Mouse (Mus musculus) thymus, postnatal 25 days (tissue): ENCODE results near the gene Ruvbl1.
A peak's percentile ranks its signal among the peaks of the same experiment; 100 is the strongest.

ENCODE experiments used
- DNase-seq: peaks from one replicate; pipeline ENCODE4 v3.0.0; 2022

The Ruvbl1 gene

DNA sequence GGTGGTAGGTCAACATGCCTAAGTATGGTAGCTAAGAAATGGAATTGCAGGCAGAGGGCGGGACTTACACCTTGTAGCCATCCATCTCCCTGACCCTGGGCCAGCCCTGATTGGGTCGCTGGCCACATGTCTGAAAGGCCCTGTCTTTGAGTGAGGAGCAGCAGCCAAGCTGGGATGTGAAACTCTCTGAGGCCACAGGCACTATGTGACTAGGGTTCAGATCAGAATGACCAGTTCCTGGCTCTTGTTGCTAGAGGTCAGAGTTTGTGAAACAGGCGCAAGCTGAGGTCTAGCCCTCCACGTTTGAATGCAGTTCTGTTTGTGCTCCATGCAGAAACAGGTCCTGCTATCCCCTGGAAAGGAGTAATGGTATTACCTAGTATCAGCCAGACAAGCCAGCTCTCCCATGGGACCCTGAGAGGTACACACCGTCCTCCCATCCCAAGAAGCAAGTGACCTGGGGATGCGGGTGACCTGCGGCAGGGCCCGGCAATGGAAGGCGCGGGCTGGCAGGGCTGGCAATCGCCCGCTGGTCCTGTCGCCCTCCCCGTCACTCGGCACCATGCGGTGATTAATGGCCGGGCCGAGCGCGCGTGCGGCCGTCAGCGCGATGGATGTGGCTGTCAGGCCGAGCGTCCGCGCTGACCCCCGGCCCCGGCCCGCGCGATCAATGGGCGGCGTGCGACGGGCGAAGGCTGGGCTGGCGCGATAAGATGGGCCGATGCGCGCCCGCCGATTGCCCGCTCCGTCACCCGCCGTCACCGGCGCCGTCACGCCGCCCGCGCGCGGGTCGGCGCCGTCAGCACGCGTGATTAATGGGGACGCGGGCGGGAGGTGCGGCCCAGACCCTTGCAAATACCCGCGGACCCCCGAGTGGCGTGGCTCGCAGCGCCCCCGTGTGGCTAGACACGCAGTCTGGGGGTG is 34.5 kb downstream of the Ruvbl1 start:
- DNase-seq, result peak; percentile 47

DNA sequence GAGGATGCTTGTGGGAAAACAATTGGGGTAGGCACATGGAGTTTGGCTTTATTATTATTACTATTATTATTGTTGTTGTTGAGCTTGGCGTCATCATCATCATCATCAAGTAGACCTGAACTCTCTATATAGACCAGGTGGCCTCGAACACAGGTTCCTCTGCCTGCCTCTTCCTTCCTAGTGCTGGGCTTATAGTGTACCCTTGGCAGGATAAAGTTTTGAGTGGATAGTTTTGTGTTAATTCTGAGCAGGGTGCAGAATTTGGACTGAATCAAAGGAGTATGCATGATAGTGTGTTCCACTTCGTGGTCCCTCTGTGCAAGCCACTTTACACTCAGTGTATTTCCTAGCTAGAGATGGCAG is 35.2 kb downstream of the Ruvbl1 start:
- no peak for DNase-seq

DNA sequence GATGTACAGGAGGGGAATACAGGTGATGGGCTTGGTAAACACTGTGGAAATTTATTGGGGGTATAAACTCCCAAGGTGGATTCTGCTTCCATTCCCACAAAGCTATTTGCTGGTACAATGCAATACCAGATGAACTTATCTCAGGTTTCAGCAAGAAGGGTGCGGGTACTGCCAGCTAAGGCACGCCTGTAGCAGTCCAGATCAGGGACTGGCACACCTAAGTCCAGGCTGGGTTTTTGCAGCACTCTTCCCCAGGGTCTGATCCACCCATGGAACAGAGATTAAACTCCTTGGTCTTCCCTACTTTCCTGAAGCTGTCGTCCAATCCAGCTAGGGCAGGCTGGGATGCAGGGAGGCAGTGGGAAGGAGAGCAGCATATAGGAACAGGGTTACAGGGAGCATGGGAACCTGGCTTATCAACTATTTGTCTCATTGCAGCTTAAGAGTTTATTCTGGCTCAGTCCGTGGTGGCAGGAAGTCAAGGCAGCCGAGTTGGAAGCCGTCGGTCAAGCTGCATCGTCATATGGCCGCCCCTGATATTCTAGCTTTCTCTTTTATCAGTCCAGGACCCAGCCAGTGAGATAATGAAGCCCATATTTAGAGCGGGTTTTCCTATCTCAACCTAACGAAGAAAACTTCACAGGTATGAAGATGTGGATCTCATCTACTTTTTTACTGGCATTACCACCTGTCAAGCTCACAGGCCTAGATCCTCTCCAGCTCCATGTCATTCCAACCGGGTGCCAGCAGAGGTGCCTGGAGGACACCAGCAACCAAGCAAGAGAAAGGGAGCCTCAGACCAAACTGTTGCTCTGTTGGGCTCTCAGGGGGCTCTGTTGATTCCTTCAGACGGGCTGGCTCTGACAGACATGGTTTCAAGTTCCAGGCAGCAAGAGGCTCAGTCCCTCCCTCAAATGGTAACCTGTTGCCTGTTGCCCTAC is 37.1 kb downstream of the Ruvbl1 start:
- DNase-seq, result no peak

DNA sequence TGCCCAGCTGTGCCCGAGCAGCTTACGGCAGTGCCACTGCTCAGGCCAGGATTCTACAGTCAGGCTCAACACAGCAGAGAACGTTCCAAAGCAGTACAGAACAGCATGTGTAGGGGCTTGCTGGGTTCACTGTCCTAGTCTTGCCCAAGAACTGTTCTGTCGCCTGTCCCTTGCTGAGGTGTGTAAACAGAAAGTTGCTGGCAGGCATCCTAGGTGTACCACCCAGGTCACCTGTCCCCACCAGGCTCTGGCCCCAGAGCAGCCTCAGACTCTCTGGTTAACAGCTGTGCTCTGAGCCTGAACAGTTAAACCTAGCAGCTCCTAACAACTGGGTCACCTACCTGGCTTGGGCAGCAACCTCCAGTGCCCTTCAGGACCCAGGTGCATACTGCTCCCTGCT is 37.8 kb downstream of the Ruvbl1 start:
- no peak for DNase-seq

DNA sequence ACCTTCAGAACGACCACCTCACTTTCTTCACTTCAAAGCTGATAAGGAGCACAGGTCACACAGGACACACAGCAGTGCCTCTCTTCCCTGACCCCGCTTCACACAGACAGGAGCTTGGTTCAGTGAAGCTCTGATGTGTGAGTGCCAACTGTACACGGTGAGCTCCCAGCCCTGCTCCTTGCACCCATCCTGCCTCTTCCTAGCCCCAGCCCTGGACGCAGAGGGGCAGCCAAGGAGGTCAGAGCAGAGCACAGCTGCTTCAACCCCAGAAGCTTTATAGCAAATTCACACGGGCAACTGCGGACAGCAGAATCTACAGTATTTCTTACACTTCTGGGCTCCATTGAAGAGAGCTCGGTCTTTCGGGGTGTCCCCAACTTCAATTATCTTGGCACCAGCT is 48.8 kb downstream of the Ruvbl1 start:
- no peak for DNase-seq

DNA sequence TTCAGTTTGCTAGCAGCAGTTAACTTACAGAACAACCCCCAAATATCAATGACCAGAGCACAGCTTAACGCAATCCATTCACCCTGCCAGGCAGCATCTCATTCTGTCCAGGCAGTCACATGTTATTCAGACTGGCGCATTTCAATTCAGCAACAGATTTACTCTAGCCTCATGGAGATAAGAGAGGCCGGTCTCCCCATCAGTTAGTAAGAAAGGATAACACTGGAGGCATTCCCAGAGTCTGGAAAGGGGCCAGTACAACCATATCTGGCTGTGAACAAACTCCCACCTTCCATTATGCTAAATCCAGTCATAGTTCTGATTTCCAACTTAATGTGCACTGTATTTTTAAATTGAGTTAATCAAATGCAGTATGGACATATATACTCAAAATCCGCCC is 49.3 kb downstream of the Ruvbl1 start:
- no peak for DNase-seq

DNA sequence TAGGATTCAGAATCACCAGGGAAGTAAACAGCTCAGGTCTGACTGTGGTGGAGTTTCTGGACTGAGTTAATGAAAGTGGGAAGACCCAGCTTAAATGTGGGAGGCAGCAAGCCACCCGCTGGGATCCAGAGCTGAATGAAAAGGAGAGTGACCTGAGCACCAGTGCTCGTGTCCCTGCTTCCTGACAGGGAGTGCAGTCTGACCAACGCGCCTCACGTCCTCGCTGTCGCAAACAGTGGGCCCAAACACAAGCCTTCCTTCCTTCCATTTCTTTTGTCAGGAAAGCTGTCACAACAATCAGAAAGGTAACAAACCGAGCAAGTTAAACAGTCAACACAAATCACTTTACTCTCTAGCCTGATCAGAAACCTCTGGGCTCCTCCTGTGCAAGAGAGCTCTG is 50.8 kb downstream of the Ruvbl1 start:
- DNase-seq, result no peak

DNA sequence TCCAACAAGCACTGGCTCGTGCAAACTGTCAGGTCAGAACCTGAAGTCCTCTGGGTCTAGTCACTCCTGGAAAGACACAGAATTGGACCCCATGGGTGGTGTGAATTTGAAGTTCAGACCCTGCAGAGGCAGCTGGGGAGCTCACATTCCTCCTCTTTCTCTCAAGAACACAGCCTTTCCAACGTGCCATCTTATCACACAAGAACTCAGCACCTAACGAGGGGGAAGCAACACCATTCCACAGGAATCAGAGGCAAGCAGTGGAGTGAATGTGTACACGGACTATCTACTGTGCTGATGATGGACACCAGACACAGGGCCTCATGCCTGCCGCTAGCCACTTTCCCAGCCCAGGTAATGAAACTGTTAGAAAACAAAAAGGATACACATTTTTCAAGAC is 51.5 kb downstream of the Ruvbl1 start:
- no peak for DNase-seq

DNA sequence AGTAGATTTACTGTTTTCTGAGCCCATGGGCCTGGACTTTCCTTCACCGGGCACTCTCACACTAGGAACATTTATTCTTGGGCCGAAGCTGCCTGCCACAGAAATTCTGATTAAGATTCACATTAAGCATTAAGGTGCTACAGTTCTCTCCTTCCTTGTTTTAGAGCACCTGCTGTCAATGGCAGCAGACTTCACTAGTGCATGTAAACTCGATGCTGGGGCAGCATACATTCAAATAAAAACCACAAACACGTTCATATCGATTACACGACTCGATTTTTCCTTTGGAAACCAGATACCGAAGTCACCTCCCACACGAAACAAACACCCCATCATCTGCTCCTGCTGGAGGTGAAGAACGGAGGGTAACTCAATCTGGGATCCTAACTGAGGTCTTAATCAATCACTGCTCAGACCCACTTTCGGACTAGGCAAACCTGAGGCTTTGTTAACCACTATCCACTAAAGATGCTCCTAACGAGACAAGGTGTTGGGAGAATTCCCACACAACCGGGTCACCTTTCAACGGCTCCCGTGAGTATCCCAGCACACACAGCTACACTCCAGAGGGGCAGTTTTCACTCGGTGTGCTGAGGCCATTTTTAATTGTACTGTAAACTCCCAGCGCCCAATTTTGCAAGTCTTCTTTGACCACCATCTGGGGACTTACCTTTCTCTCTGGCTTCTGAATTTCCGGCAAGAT is 52.6 kb downstream of the Ruvbl1 start:
- no peak for DNase-seq

DNA sequence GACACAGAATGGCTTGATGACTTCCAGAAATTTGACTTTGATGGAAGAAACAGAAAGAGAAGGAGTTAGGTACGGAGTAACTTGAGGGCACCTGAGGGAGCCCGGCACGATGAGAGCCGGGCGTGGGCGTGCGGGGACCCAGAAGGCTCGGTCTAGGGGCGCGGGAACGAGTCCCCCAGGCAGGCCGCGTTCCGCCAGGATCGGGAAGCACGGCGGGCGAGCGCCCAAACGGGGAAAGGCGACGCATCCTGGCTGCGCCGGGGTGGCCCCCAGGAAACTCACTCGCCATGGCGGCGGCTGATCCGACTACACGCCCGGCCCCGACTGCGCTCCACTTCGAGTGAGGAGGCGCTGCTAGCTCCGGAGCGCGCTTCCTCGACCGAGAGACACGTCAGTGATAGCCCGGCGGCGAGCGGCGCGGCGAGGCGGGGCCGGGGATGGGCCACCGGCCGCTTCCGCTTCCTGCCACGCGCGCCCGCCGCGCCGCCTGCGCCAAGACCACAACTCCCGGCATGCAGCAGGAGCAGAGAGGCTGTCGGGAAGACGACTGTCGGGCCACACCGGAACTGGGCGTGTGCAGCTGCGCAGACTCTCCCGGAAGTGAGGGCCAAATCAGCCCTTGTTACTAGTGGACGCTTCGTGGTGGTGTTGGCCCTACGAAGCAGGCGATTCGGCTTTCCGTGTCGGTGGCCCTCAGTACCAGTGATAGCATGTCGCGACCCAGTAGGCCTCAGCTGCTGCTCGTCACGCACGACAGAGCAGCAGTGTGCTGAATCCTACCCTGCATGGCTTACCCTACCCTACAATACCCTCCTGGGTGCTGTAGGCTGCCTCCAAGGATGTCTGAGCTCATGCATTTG is 53.4 kb downstream of the Ruvbl1 start, which contains the start of gene Sec61a1:
TSS of gene Sec61a1 (minus strand) at position 502 of the 860 bp plus-strand sequence.
- peak; percentile 94 for DNase-seq

DNA sequence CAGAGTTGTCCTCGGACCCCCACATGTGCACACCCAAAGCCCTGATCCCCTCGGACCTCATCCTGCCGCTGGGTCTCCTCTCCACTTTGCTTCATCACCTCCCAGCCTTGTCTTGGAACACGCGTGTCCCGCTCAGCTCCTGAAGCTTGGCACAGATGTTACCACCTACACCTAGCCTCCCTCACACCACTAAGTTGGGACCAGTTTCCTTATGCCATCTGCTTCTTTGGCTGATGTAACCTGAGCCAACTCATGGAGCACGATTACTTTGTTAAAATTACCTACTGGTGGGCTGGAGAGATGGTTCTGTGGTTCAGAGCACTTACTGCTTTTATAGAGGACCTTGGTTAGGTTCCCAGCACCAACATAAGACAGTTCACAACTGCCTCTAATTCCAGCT is 56.6 kb downstream of the Ruvbl1 start:
- DNase-seq, result no peak

DNA sequence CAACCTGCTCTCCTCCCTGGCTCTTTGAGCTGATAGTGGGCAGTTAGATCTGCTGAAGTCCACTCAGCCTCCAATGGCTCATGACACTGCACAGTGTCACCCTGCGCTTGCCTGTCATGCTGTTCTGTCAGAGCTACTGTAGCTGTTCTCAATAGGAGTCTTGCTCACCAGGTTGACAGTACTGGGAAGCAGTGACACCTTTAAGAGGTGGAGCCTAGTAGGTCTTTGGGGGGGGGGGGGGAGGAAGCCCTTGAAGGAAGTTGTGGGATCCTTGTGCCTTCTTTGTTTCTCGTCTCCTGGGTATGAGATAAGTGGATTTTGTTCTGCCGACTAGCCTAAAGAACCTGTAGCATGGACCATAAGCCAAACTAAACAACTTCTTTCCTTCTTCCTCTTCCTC is 57.4 kb downstream of the Ruvbl1 start:
- no peak for DNase-seq

DNA sequence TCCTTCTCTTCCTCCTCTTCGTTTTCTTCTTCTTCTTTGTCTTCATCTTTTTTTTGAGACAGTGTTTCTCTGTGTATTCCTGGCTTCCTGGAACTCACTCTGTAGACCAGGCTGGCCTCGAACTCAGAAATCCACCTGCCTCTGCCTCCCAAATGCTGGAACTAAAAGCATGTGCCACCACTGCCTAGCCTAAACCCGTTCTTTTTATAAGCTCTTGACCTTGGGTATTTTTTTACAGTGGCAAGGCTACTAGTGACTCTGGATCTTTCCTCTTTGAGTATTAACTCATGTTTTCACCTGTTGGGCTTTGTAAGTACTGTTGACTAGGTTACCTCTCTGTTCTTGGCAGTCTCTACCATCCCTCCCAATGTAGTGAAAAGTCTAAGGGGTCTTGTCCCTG is 57.8 kb downstream of the Ruvbl1 start:
- DNase-seq, result no peak

DNA sequence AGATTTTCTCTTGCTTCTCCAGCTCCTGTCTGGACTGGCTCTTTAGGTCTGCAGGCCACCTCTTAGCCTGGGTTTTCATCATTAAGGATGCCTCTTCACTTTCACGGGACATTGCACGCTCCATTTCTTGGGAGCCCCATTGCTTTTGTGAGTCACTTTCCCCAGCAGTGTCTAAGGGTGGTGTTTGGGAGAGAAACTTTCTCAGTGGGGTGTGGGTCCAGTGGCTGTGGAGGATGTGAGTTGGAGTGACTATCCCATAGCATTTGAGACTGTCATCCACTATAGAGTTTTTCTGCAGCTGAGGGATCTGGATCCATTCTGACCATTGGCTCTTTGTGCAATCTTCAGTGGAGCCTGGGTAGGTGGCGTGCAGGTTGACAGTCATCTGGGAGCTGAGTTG is 58.2 kb downstream of the Ruvbl1 start:
- DNase-seq, result no peak

DNA sequence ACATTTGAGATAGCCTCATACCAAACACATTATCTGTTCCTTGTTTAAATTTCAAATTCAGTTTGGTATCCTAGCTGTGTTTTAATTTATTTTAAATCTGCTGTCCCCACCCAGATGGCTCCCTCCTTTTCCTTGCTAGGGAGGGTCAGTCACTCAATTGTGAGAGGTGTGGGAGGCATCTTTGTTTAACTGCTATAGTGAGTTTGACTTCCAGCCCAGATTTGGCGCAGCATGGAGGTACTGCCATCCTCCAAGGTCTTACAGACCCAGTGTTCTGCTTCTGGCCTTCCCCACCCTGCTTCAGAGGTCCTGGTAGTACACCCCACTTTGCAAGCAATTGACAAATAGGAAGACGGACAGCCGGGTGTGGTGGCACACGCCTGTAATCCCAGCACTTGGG is 58.8 kb downstream of the Ruvbl1 start:
- no peak for DNase-seq

DNA sequence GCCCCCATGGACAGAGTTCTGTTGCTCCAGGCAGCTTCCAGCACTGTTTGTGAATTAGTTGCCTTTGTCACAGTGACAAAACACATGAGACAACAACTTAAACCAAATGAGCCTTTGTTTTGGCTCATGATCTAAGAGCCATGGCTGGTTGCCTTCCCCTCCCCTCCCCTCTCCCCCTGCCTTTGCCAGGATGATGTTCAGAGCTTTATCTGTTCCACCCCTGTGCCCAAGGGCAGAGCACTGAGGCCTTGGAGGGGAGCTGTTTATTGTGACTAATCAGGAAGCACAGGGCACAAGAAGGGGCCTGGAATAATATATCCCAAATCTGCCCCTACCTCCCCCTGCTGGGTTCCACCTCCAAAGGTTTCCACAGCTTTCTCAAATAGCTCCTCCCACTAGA is 65.1 kb downstream of the Ruvbl1 start:
- DNase-seq, result no peak

DNA sequence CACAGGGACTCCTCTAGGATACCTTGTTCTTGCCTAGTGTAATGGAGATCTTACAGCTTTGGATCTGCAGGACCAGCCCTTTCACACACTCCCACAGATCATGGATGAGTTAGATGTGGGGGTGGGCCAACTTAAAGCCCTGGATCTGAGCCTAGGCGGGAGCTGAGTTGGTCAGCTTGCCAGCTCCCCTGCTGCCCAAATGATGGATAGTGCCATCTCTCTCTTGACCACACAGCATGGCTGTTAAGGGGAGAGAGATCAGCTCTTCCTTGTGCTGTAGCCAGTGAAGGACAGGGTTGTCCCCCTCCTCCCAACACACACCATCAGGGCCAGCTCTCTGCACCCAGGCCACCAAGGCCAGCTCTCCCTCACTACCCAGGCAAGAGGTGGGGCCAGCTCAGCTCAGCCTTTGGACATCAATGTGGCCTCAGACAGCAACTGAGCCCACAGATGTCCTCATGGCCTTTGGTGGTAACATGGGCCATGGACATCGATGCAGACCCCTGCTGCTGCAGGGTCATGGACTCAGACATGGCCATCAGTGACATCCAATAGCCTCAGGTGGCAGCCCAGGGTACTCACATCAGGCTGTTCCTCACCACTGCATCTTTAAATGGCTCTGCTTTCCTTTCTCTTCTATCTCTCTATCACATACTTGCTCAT is 75.0 kb downstream of the Ruvbl1 start:
- DNase-seq, result no peak

DNA sequence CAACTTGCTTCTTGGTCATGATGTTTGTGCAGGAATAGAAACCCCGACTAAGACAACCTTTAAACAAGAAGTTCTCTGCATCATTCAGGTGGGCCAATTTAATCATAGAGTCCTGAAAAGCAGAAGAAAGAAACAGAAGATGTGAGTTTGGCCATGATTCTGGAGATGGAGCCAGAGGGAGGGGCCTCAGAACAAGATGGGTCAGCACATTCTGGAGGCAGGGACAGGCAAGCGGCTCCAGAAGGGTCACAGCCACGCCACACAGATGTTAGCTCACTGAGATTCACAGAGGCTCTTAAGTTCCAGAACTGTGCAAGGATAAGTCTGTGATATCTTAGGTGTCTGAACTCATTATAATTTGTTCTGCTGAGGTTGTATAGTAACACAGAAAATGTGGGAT is 79.0 kb downstream of the Ruvbl1 start:
- no peak for DNase-seq

DNA sequence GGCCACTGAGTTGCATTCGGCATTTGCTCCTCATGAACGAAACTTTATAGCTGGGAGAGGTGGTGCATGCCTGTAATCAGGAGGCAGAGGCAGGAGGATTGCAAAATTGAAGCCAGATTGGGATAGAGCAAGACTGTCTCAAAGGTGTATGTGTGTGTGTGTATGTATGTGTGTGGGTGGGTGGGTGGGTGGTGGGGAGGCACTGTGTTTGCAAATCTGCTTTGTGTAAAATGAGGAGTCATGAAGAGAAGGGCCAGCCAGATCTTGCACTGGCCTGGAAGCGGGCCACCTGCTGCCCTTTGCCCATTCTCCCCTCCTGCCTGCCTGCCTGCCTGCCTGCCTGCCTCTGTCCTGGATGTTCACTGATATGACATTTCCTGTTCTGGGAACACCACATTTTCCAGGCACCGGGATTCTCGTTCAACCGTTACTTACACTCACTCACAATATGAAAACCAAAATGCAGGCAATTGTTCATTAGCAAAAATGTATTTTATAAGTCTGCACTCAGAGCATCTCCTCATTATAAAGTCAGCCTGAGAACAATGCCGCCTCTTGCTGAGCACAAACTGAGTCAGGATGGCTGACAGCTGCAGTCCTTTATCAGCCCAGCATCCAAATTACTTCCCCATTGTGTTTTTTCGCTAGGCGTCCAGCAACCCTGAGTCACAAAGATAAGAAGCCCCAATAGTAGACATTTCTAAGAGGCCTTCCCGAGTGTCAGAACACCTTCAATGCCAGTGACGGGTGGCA is 79.6 kb downstream of the Ruvbl1 start:
- DNase-seq, result no peak

DNA sequence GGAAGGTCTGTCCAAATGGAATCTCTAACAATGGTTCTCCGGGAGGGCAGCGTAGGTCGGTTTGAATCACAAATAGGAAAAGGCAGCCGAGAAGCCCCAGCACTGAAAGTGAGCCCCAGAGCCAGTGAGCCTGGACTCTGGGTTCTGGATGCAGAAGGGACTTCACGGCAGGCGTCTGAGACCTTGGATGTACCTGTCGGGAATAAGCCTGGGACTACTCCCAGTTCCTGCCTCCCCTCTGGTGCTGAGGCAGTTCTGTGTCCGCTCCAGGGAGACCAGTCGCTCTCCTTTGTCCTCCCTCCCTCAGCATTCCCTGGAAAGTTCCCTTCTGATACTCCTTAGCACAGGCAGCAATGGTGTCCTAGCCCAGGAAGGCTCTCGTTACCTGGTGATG is 80.2 kb downstream of the Ruvbl1 start:
- DNase-seq, result no peak
